Mouse (Mus musculus): ENCODE results near the gene Shld2. TPM values are rescaled to one million over a fixed set of nuclear protein-coding genes. Genes with fewer than 3 reads are reported as not detected.
A peak's percentile ranks its signal among the peaks of the same experiment; 100 is the strongest.

The Shld2 gene
- total and polyA plus RNA-seq, 2 experiments from 2014 or later: 2.9 to 10.9 TPM

GRCm38 (mm10) chr14:34208651-34209050 is 101.6 kb downstream of the Shld2 start:
- H3K36me3 ChIP-seq (replicated peaks; ENCODE audit: control insufficient read depth, insufficient read depth, low read length): no peaks in the 10 kb centered on the region
- no peaks in the 10 kb centered on the region for H3K9me3 ChIP-seq (replicated peaks; ENCODE audit: control insufficient read depth, low read length)
- no peaks in the 10 kb centered on the region for H3K27me3 ChIP-seq (ENCODE audit: control insufficient read depth, insufficient read depth, low read length)
- WGBS: 38% methylated on average over 2 of the region's 2 CpGs
- no peak overlapping the region for H3K4me3 ChIP-seq (ENCODE audit: low read depth, low read length)
- H3K9ac ChIP-seq (replicated peaks; ENCODE audit: low read depth, low read length): no peak overlapping the region
- 0 out of 2 replicates have a peak, but pooled peaks cover 3% of the 10 kb centered on the region for H3K4me1 ChIP-seq (ENCODE audit: control insufficient read depth, insufficient read depth)
- TF ChIP-seq EP300 (IDR thresholded peaks at IDR 0.05; ENCODE audit: low read depth): no peak
- peak; percentile 65 for TF ChIP-seq CTCF (IDR thresholded peaks at IDR 0.05; ENCODE audit: low read depth)
- H3K4me2 ChIP-seq (ENCODE audit: low read depth, low read length): no peak overlapping the region
- peak; percentile 43 for DNase-seq (ENCODE audit: low spot score)
- no peak for ATAC-seq (ENCODE audit: insufficient read depth, low read depth)
- H3K27ac ChIP-seq (ENCODE audit: low read depth): no peak overlapping the region

GRCm38 (mm10) chr14:34207996-34208395 is 102.3 kb downstream of the Shld2 start:
- TF ChIP-seq CTCF (IDR thresholded peaks at IDR 0.05; ENCODE audit: low read depth) (no peak), EP300 (IDR thresholded peaks at IDR 0.05; ENCODE audit: low read depth) (no peak)
- Histone ChIP-seq H3K36me3 (replicated peaks; ENCODE audit: control insufficient read depth, insufficient read depth, low read length) (no peaks in the 10 kb centered on the region), H3K9me3 (replicated peaks; ENCODE audit: control insufficient read depth, low read length) (no peaks in the 10 kb centered on the region), H3K4me3 (ENCODE audit: low read depth, low read length) (no peak overlapping the region), H3K4me1 (ENCODE audit: control insufficient read depth, insufficient read depth) (0 out of 2 replicates have a peak, but pooled peaks cover 3% of the 10 kb centered on the region), H3K4me2 (ENCODE audit: low read depth, low read length) (no peak overlapping the region), H3K9ac (replicated peaks; ENCODE audit: low read depth, low read length) (no peak overlapping the region), H3K27me3 (ENCODE audit: control insufficient read depth, insufficient read depth, low read length) (0 out of 2 replicates have a peak, but pooled peaks cover under 1% of the 10 kb centered on the region), H3K27ac (ENCODE audit: low read depth) (no peak overlapping the region)
- DNase-seq (ENCODE audit: low spot score) (no peak), ATAC-seq (ENCODE audit: insufficient read depth, low read depth) (no peak)
- 78% methylated on average over 6 of the region's 6 CpGs for WGBS

- Histone ChIP-seq H3K9ac (replicated peaks; ENCODE audit: low read depth, low read length) (peak within 1 kb of the TSS; percentile 42; the same call in 1 of the 2 replicates), H3K4me3 (ENCODE audit: low read depth, low read length) (peak within 1 kb of the TSS; percentile 62), H3K27me3 (ENCODE audit: control insufficient read depth, insufficient read depth, low read length) (peaks cover 24% of the 10 kb centered on the region; the same call in 1 of the 2 replicates), H3K9me3 (replicated peaks; ENCODE audit: control insufficient read depth, low read length) (no peaks in the 10 kb centered on the region), H3K36me3 (replicated peaks; ENCODE audit: control insufficient read depth, insufficient read depth, low read length) (no peaks in the 10 kb centered on the region), H3K4me2 (ENCODE audit: low read depth, low read length) (peak within 1 kb of the TSS; percentile 95), H3K27ac (ENCODE audit: low read depth) (no peak within 1 kb of the TSS), H3K4me1 (ENCODE audit: control insufficient read depth, insufficient read depth) (no peaks in the 10 kb centered on the region)
- DNase-seq (ENCODE audit: low spot score): peak; percentile 17
- 6% methylated on average over 27 of the region's 52 CpGs for WGBS
- TF ChIP-seq CTCF (IDR thresholded peaks at IDR 0.05; ENCODE audit: low read depth): no peak
- TF ChIP-seq EP300 (IDR thresholded peaks at IDR 0.05; ENCODE audit: low read depth): no peak
- peak; percentile 59 for ATAC-seq (ENCODE audit: insufficient read depth, low read depth)
Measured at GRCm38 (mm10) chr14:34201231-34202035, 108.9 kb downstream of the Shld2 start, which contains the start of gene Gprin2. Gene Gprin2, minus strand, starts transcription at chr14:34201653.

GRCm38 (mm10) chr14:34200738-34201230 is 109.5 kb downstream of the Shld2 start:
- no peaks in the 10 kb centered on the region for H3K9me3 ChIP-seq (replicated peaks; ENCODE audit: control insufficient read depth, low read length)
- no peak overlapping the region for H3K27ac ChIP-seq (ENCODE audit: low read depth)
- no peak for TF ChIP-seq EP300 (IDR thresholded peaks at IDR 0.05; ENCODE audit: low read depth)
- no peak for TF ChIP-seq CTCF (IDR thresholded peaks at IDR 0.05; ENCODE audit: low read depth)
- peak overlapping the region; percentile 42; the same call in 1 of the 2 replicates for H3K9ac ChIP-seq (replicated peaks; ENCODE audit: low read depth, low read length)
- peak; percentile 16 for DNase-seq (ENCODE audit: low spot score)
- WGBS: 13% methylated on average over 19 of the region's 19 CpGs
- ATAC-seq (ENCODE audit: insufficient read depth, low read depth): peak; percentile 56
- no peaks in the 10 kb centered on the region for H3K4me1 ChIP-seq (ENCODE audit: control insufficient read depth, insufficient read depth)
- peak overlapping the region; percentile 95 for H3K4me2 ChIP-seq (ENCODE audit: low read depth, low read length)
- no peaks in the 10 kb centered on the region for H3K36me3 ChIP-seq (replicated peaks; ENCODE audit: control insufficient read depth, insufficient read depth, low read length)
- H3K27me3 ChIP-seq (ENCODE audit: control insufficient read depth, insufficient read depth, low read length): peaks cover 24% of the 10 kb centered on the region; the same call in 1 of the 2 replicates
- peak overlapping the region; percentile 62 for H3K4me3 ChIP-seq (ENCODE audit: low read depth, low read length)

- Histone ChIP-seq H3K4me3 (ENCODE audit: low read depth, low read length) (no peak overlapping the region), H3K9me3 (replicated peaks; ENCODE audit: control insufficient read depth, low read length) (no peaks in the 10 kb centered on the region), H3K27me3 (ENCODE audit: control insufficient read depth, insufficient read depth, low read length) (peaks cover 14% of the 10 kb centered on the region; the same call in 1 of the 2 replicates), H3K4me2 (ENCODE audit: low read depth, low read length) (no peak overlapping the region), H3K36me3 (replicated peaks; ENCODE audit: control insufficient read depth, insufficient read depth, low read length) (no peaks in the 10 kb centered on the region), H3K4me1 (ENCODE audit: control insufficient read depth, insufficient read depth) (no peaks in the 10 kb centered on the region), H3K9ac (replicated peaks; ENCODE audit: low read depth, low read length) (no peak overlapping the region), H3K27ac (ENCODE audit: low read depth) (no peak overlapping the region)
- WGBS: 53% methylated on average over 4 of the region's 4 CpGs
- TF ChIP-seq EP300 (IDR thresholded peaks at IDR 0.05; ENCODE audit: low read depth): no peak
- TF ChIP-seq CTCF (IDR thresholded peaks at IDR 0.05; ENCODE audit: low read depth): no peak
- ATAC-seq (ENCODE audit: insufficient read depth, low read depth) (no peak), DNase-seq (ENCODE audit: low spot score) (no peak)
Measured at GRCm38 (mm10) chr14:34196706-34197105, 113.6 kb downstream of the Shld2 start.
